Mouse (Mus musculus) midbrain, embryonic 13.5 days (tissue): Measurements from ENCODE around the gene Cntn2. TPM values are rescaled to one million over a fixed set of nuclear protein-coding genes. Genes with fewer than 3 reads are reported as not detected.

ENCODE experiments used
- ATAC-seq: fragments of 200-750 bp; cut with Nextera tagmentation; 2 replicates; pipeline ENCODE4 v1.8.0; 2017; ENCODE audit warnings: mild to moderate bottlenecking, moderate TSS enrichment, moderate library complexity
- H3K27ac ChIP-seq: fragments of 300-500 bp; sonication (generic); 2 replicates; pipeline ENCODE4 v1.5.1; 2015; ENCODE audit warnings: inconsistent platforms, mild to moderate bottlenecking, moderate library complexity
- H3K27me3 ChIP-seq: fragments of 300-500 bp; sonication (generic); 2 replicates; pipeline ENCODE4 v1.6.1; 2015; ENCODE audit warnings: mild to moderate bottlenecking, inconsistent platforms
- H3K36me3 ChIP-seq: fragments of 300-500 bp; sonication (generic); 2 replicates; pipeline ENCODE4 v1.6.1; 2015; ENCODE audit warnings: mild to moderate bottlenecking, inconsistent platforms
- H3K4me1 ChIP-seq: fragments of 300-500 bp; sonication (generic); replicated peaks from 2 replicates; pipeline ENCODE4 v1.6.1; 2015; ENCODE audit warnings: inconsistent platforms
- H3K4me2 ChIP-seq: fragments of 300-500 bp; sonication (generic); replicated peaks from 2 replicates; pipeline ENCODE4 v1.6.1; 2015; ENCODE audit warnings: moderate library complexity, mild to moderate bottlenecking, inconsistent platforms
- H3K4me3 ChIP-seq: fragments of 300-500 bp; sonication (generic); replicated peaks from 2 replicates; pipeline ENCODE4 v1.5.1; 2015; ENCODE audit warnings: mild to moderate bottlenecking, inconsistent platforms
- H3K9ac ChIP-seq: fragments of 300-500 bp; sonication (generic); replicated peaks from 2 replicates; pipeline ENCODE4 v1.6.1; 2015; ENCODE audit warnings: mild to moderate bottlenecking, inconsistent platforms
- H3K9me3 ChIP-seq: fragments of 300-500 bp; sonication (generic); 2 replicates; pipeline ENCODE4 v1.6.1; 2016; ENCODE audit warnings: mild to moderate bottlenecking, inconsistent platforms
- WGBS: fragments of 180-500 bp; shearing (Covaris S2); methylation state at CpG from one replicate; pipeline ENCODE4 v1.1.7; 2015; 5-methylcytosine and 5-hydroxymethylcytosine counted together
- polyA plus RNA-seq: library from polyadenylated mRNA; unstranded; fragments of >200 nt; fragmentation: Nextera tagmentation; extraction: Ambion mirVana; gene quantifications from 2 replicates; pipeline ENCODE4 v1.2.1, GENCODE M21; 2015

The Cntn2 gene
- polyA plus RNA-seq, 1 experiment from 2014 or later: 90.2 TPM

DNA sequence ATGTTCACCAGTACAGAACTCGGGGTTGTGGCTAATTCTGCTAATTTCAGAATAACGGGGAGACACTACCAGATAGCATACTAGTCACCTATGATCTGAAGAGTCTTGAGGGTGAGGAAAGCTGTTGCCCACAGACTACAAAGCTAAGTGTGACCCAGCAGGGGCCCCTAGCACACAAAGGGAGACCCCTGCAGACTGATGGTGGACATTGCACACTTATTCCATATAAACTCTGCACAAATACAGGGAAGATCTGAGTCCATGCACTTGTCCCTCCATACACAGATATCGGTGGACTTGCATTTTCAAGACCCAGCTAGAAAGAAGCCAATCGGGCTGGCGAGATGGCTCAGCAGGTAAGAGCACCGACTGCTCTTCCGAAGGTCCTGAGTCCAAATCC lies 73.5 kb downstream of the Cntn2 start:
- Histone ChIP-seq H3K9ac (no peak overlapping the region), H3K36me3 (peaks cover 17% of the 10 kb centered on the region), H3K27ac (no peak overlapping the region), H3K27me3 (no peaks in the 10 kb centered on the region), H3K4me1 (no peaks in the 10 kb centered on the region), H3K9me3 (no peaks in the 10 kb centered on the region), H3K4me2 (no peak overlapping the region), H3K4me3 (no peak overlapping the region)
- WGBS: 97% methylated on average over 7 of the region's 7 CpGs
- ATAC-seq: no peak

DNA sequence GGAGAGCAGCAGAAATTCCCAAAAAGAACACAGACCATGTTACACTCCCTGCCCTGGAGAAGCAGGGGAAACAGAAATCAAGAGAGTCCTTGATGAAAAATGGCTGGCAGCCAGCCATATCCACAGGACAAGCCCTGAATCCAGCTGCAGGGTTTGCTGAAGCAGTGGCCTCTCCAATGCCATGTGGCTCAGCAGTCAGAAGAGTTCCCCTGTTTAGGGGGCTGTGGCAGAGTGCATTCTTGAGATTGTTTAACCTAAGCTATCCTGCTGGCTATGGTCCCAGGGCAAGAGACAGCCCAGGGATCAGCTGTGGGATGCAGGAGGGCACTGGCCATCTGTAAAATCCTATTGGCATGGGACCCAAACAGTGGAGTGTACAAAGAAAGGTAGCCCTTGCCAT lies 74.1 kb downstream of the Cntn2 start:
- ATAC-seq: no peak
- Histone ChIP-seq H3K27ac (no peak overlapping the region), H3K4me2 (no peak overlapping the region), H3K9me3 (no peaks in the 10 kb centered on the region), H3K9ac (no peak overlapping the region), H3K36me3 (peaks cover 23% of the 10 kb centered on the region), H3K4me1 (no peaks in the 10 kb centered on the region), H3K4me3 (no peak overlapping the region), H3K27me3 (no peaks in the 10 kb centered on the region)

DNA sequence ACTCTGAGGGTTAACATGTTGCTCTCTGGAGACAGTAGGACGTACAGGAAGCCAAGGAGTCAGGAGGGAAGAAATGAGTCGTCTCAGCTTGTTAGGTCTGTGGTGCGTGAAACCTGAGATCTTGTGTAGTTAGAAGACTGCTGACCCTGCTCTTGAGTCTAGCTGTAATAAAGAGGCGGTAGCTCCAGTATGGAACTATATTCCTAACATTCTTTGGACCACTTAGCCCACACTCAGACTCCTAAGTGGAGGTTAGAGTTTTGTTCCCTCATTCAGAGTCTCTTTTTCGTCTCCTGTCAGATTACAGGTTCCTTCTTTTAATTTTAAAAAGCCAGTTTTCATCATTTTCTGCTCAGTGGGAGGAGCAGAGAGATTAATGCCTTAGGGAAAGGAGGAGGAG lies 78.4 kb downstream of the Cntn2 start:
- Histone ChIP-seq H3K4me3 (no peak overlapping the region), H3K4me2 (no peak overlapping the region), H3K9ac (no peak overlapping the region), H3K4me1 (no peaks in the 10 kb centered on the region), H3K27me3 (no peaks in the 10 kb centered on the region), H3K27ac (no peak overlapping the region), H3K9me3 (no peaks in the 10 kb centered on the region), H3K36me3 (peaks cover 50% of the 10 kb centered on the region)
- no peak for ATAC-seq
- WGBS: 92% methylated on average over 5 of the region's 5 CpGs

Other genes starting within 250 kb of the Cntn2 start
- gene Klhdc8a, start 244.6 kb downstream of the Cntn2 start, polyA plus RNA-seq: 6.3 and 6.7 TPM in 2 replicates
- gene Nuak2, start 227.1 kb downstream of the Cntn2 start, polyA plus RNA-seq: 53.5 and 56.3 TPM in 2 replicates
- gene Tmcc2, start 152.0 kb downstream of the Cntn2 start, polyA plus RNA-seq: 21.0 and 26.1 TPM in 2 replicates
- 10.9 and 12.9 TPM in 2 replicates for gene Dstyk, start 125.7 kb downstream of the Cntn2 start, polyA plus RNA-seq
- 52.9 and 55.1 TPM in 2 replicates for gene Rbbp5, start 65.9 kb downstream of the Cntn2 start, polyA plus RNA-seq
- gene Tmem81, start 37.0 kb downstream of the Cntn2 start, polyA plus RNA-seq: 1.3 TPM in 2 replicates
- 39.2 and 50.3 TPM in 2 replicates for gene Nfasc, start 198.5 kb upstream of the Cntn2 start, polyA plus RNA-seq